Mouse (Mus musculus) forebrain, embryonic 15.5 days (tissue): Measurements from ENCODE around the gene Gal3st2. TPM values are rescaled to one million over a fixed set of nuclear protein-coding genes. Genes with fewer than 3 reads are reported as not detected.

Experiments
- polyA plus RNA-seq: library from polyadenylated mRNA; unstranded; fragments of >200 nt; fragmentation: Nextera tagmentation; extraction: Ambion mirVana; gene quantifications from 2 replicates; pipeline ENCODE4 v1.2.1, GENCODE M21; 2015

Gal3st2 gene
- polyA plus RNA-seq, 1 experiment from 2014 or later, result not detected

Other genes starting within 250 kb of the Gal3st2 start
- gene Stk25, start 202.6 kb upstream of the Gal3st2 start, polyA plus RNA-seq, result 297 and 299 TPM in 2 replicates
- 95.8 and 96.3 TPM in 2 replicates for gene Bok, start 175.6 kb upstream of the Gal3st2 start, polyA plus RNA-seq
- gene Atg4b, start 109.8 kb upstream of the Gal3st2 start, polyA plus RNA-seq, result 104 and 106 TPM in 2 replicates
- gene Thap4, start 106.4 kb upstream of the Gal3st2 start, polyA plus RNA-seq, result 43.1 and 47.4 TPM in 2 replicates
- 183 and 192 TPM in 2 replicates for gene Dtymk, start 59.4 kb upstream of the Gal3st2 start, polyA plus RNA-seq
- 10.7 and 11.4 TPM in 2 replicates for gene Ing5, start 57.3 kb upstream of the Gal3st2 start, polyA plus RNA-seq
- 15.5 and 16.1 TPM in 2 replicates for gene D2hgdh, start 36.4 kb upstream of the Gal3st2 start, polyA plus RNA-seq
- not detected in 2 replicates for gene Gal3st2b, start 57.0 kb downstream of the Gal3st2 start, polyA plus RNA-seq
- gene Gal3st2c, start 129.2 kb downstream of the Gal3st2 start, polyA plus RNA-seq, result not detected in 2 replicates
- not detected in 2 replicates for gene Neu4, start 159.1 kb downstream of the Gal3st2 start, polyA plus RNA-seq
- gene Pdcd1, start 191.2 kb downstream of the Gal3st2 start, polyA plus RNA-seq, result not detected in 2 replicates